Mouse (Mus musculus) erythroblast, embryonic 14.5 days (primary cell): Measurements from ENCODE around the gene Cadm4.

Experiments used
- GATA1 ChIP-seq: IDR thresholded peaks from 2 replicates; pipeline ENCODE4 v1.6.1; 2012; ENCODE audit warnings: low read length, inconsistent platforms, mixed read lengths
- TAL1 ChIP-seq: IDR thresholded peaks from 3 replicates; pipeline ENCODE4 v1.6.1; 2012; ENCODE audit warnings: low read length, inconsistent platforms, mixed read lengths

DNA sequence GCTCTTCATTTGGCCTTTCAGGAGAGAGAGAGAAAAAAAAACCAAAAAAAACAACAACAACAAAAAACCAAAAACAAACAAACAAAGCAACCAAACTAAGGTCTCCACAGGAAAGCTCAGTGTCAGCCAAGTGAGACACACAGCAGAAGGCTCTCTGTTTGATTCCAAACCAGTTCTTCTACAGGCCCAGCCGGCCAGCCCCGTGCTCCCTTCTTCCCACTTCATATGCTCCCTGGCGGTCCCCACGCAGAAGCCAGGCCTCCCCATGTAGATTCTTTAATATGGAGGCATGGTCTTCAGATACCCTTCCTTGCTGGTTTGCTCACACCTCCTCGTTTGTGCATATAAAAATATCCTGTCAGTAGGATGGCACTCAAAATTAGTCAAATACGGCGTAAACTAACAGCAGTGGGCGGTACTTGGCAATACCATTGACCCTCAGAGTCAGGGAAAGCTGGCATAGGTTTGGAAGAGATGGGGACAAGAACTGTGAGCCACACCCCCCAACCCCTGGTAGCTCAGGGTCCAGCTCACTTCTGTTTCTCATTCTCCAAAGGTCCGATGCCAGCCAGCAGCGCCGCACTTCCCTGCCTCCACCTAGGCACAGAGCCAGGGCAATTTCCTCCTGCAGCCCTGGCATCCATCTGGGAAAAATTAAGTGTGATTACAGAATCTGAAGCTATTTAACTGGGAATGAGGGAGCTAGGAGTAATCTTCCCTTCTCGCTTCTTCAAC, 44.0 kb downstream of the Cadm4 start:
- TF ChIP-seq GATA1 (no peak), TAL1 (no peak)
